Mouse (Mus musculus): ENCODE measurements around the gene Adgrb2.

The Adgrb2 gene

DNA sequence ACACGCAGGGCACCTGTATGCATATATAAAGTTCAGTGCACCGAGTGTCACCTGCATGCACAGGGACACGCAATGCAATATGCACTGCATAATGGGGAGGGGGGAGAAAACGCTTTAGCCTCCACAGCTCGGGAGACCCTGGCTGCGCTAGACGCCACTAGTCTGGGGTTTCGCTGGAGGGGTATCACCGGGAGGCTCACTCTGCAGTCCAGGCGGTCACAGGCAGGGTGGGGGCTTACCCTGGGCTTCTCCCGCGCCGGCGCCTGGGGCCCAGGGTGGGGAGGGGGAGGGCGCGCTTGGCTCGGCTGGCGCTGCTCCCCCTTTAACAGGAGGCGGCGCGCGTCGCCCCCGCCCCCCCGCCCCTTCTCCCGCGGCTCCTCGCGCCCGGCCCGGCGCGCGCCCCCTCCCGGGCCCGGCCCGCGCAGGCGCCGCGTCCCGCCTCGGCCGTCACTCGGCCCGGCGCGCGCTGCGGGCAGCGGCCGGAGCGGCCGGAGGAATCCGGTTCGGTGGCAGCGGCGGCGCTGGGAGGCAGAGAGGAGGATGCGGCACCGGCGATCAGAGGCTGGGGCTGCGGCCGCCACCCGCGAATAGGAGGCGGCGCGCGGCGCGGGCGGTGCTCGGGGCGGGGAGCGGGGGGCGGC, at the start of gene Adgrb2:
Adgrb2 (plus strand) TSS at position 450 of the 641 bp plus-strand sequence.
- no peak for DNase-seq (ENCODE audit: low read depth)

DNA sequence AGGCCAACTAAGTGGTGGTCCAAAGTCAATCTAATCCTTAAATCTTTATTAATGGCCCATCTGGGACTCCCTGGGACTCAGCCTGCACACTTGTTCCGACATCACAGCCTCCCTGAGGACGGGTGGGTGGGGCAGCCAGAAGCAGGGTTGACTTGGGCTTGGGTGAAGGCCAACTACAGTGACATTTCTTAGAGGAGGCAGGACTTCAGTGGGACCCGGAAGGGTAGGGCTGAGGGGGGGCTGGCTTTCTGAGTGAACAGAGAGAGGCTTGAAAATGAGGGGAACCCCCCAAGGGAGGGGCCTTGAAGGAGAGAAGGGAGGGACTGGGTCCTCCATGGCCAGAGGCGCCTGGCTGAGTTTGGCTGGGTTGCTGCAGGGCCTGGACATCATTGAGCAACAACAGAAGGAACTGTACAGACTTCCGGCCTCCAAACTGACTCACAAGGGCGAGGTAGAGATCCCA, 33.3 kb upstream of the Adgrb2 start:
- no peak for DNase-seq (ENCODE audit: low read depth)

DNA sequence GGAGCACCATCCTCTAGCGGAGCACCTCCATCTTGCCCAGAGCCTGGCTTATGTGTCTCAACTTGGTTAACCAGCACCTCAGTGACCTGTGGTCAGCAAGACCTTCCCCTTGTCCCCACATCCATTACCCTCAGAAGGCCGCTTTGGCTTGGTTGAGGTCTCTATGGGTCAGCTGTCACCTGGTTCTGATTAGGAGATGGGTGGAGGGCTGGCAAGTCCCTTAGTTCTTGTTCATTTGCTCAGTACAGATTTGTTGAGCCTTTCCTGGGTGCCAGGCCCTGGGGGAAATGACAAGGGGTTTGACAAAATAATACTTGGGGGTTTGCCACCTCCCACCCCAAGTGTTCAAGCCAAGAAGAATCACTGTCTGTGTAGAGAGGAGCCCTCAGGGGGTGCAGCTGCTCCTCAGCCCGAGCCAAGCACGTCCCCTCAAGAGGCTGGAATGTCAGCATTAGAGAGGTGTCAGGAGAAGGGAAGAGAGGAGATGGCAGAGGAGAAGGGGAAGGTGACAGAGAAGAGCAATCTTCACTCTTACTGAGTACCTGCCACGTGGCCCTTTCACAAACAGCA, 32.3 kb upstream of the Adgrb2 start:
- no peak for DNase-seq (ENCODE audit: low read depth)

DNA sequence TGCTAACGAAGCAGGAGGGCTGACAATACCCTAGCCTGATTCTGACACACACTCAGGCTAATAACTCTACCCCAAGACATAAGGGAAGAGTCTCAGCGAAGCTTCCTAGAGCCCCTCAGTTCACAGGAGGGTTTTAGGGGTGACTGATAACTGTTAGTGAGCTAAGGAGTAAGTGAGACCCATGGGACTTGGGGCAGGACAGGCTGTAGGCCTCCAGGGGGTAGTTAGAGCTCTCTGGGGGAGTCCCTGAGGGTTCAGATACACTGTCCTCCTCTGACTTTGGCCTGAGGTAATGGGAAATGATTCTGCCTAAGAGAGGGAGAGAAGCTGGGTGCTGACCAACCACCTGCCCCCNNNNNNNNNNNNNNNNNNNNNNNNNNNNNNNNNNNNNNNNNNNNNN, 30.1 kb upstream of the Adgrb2 start:
- no peak for DNase-seq (ENCODE audit: low read depth)

DNA sequence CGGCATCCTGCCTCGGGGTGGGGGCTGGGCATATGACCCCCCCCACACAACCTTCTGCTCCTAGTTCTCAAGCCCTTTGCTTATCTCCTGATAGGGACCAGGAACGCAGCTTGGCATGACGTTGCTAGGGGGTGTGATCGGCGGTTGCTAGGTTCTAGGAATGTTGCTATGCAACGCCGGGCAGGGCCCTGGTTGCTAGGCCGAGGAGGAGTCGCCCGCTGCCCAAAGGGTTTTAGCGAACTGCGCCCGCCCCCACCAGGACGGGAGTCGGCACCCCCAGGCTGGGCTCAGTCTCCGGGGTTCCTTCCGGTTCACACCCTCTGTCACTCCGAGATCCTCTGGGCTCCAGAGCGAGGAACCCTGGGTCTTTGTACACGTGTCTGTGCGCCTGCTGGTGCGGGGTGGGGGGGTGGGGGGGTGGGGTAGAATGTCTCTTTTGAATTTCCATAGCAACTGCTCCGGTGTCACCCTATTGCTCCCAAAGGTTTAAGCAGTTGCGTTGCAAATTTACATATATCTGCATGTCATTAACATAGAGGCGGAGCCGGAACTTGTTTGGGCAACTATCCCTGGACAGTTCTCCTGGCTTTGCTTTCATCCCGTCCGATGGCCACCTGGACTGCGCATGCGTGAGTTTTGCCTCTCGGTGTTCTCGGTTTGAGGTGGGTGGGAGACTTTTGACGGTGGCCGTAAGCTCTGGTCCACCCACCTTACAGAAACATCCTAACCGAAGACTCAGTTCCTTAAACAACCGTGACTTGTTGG, 24.3 kb upstream of the Adgrb2 start:
- DNase-seq (ENCODE audit: low read depth), result no peak

DNA sequence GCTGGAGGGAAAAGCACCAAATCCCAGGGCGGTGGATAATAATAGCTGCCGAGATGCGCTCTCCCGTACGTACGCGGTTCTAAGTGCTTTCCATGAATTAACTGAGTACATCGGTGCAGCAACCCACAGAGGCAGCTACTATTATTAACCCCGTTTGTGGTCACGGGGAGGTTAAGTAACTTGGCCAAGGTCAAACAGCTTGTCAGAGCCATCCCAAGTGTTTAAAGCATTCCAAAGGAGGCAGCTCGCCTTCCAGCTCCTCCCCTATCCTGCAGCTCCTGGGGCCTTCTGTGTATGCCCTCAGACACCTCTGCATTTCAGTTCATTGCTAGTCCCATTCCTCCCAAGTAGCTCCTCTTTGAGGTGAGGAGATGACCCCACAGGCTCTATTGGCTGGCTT, 19.4 kb upstream of the Adgrb2 start:
- DNase-seq (ENCODE audit: low read depth), result no peak

DNA sequence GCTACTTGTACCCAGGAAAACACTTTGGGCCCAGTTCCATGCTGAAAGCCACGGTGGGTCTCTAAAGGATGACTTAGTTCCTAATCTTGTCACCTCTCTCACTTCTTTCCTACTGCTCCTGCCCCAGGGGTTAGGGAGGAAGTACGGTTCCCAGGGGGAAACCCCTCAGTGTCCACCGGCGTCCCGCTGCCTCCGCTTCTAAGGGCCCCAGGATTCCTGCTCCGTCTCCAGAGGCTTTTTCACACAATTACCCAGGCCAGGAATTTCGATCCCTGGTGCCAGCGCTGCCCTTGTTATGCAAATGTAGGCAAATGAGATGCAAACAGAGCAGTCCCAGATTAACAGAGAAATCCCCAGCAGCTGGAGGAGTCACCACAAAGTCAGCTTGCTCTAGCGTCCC, 18.5 kb upstream of the Adgrb2 start:
- DNase-seq (ENCODE audit: low read depth), result no peak

DNA sequence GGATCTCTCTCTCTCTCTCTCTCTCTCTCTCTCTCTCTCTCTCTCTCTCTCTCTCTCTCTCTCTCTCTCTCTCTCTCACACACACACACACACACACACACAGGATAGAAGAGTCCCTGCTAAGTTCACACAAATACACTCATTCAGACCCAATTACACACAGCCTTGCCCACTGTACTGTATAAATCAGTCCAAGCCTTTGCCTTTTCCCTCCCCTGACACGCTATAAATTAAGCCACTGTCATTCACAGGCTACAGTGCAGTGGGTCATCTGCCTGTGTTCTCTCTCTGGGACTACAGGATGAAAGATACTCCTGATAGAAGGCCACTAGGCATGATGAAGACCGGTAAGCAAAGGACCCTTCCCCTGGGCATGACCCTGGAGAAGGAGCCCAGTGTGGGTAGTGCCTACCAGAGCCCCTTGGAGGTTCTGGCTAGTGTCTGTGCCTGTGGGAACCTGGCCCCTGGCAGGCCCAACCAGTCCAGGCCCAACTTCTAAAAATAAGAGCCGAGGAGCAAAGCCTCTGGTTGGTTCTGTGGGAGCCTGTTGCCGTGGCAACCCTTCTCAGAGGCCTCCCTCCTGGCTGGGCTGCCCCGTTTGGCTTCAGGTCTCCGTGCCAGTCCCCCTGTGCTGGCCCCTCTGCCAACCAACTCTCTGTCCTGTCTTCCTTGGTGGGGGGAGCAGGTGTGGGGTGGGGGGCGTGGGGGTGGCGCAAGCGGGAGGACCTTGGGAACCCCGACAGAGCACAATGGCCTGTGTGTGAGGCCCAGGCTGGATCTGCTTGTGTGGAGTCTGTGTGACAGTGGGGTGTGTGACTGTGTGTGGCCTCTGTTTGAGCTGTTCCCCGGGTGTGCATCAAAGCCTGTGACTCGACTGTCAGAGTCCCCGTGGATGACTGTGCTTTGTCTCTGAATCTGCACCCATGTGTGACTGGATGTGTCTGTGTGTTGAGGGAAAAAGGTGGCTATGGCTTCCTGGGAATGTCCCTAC, 17.4 kb upstream of the Adgrb2 start:
- no peak for DNase-seq (ENCODE audit: low read depth)

DNA sequence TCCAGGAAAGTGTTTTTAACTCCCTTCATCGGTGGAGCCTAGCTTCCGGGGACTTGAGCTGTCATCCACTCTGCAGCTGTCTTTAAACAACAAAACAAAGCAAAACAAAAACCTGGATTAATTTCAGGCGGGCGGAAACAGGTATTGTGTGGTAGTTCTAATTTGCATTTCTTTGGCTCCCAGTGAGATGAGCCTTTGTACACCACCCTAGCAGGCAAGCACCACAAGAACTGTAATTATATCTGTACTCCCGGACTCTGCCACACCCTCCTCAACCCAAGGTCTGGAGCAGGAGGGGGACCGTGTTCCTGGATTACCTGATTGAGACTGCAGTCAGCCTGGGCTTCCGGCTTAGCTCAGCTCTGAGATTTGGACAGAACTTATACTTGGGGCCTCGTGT, 14.5 kb upstream of the Adgrb2 start:
- no peak for DNase-seq (ENCODE audit: low read depth)

DNA sequence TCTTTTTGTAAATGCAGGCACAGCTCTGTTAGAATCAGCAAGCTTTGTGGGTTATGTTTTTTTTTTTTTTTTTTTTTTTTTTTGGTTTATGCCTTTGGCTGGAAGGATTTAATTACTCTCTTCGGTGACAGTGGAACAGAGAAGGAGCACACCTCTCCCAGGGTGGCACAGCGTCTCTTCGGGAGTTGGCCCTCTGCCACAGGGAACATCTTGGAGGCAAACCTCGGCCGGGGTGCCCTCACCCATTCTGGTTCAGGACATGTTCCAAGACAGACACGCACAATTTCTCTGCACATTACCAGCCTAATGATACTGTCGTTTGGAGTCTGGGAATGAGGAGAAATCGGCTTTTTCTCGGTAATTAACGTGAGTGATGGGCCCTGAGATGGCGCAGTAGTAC, 13.8 kb upstream of the Adgrb2 start:
- no peak for DNase-seq (ENCODE audit: low read depth)

DNA sequence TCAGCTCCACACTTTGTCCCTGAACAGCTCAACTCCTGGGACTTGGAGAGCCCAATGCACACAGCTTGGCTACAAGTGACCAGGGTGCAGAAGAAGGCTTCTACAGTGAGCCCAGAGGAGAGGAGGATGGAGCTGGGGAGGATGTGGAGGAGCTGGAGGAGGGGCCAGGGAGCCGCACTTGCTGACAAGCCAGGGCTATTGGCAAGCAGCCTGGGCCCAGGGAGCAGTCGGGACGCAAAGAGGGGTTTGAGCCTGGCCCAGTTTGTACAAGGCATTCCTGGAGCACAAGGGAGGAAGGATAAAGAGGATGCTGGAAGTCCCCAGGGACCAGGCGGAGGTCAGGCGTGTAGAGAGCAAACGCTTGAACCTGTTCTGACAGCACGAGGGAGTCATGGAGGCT, 12.7 kb upstream of the Adgrb2 start:
- no peak for DNase-seq (ENCODE audit: low read depth)

DNA sequence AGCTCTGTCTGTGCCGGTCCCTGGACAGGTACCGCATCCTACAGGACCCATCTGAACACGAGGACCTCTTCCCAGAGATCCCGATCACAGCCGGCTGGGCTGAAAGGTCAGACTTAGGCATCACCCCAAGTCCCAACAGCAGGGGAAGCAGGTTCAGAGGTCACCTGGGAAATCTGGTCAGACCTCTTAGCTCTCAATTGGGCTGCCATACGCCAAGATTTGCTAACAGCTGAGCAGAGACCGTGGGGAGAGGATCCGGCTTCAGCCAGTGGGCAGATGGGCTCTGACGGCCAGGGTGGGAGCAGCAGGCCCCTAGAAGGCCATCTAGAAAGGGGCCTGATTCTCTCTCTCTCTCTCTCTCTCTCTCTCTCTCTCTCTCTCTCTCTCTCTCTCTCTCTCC, 10.4 kb upstream of the Adgrb2 start:
- DNase-seq (ENCODE audit: low read depth), result no peak

DNA sequence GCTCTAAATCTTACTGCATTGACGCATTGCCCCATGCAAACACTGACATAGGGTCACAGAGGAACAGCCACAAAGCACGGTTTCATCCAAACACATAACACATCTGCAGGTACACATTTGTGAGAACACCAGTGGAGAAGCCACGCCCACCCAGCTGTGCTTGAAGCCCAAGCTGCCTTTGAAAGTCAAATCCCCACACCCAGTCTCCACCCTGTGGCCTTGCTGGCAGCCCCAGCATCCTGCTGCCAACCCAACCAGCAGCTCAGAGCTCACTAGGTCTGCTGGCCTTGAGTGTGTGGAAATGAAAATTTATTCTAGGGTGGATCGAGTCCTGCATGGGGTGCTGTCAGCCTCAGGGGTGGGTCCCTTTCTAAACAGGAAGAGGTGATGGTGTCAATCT, 7.4 kb upstream of the Adgrb2 start:
- no peak for DNase-seq (ENCODE audit: low read depth)

DNA sequence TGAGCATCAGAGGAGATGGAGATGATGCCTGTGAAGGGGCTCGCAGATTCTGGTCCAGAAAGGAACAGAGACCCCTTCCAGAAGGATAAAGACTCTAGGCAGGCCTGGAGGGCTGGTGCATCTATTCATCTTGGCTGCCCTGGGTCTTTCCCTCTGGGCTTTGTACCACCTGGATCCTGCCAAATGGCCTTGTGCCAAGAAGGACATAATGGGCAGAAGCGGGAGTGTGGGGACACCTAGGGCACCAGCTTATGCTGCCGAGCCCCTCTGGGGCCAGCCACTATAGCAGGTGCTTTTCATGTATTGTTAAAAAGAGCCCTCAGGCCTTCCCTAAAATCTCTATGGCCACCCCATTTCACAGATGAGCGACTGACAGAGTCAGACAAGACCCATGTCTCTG, 6.4 kb upstream of the Adgrb2 start:
- DNase-seq (ENCODE audit: low read depth), result no peak

DNA sequence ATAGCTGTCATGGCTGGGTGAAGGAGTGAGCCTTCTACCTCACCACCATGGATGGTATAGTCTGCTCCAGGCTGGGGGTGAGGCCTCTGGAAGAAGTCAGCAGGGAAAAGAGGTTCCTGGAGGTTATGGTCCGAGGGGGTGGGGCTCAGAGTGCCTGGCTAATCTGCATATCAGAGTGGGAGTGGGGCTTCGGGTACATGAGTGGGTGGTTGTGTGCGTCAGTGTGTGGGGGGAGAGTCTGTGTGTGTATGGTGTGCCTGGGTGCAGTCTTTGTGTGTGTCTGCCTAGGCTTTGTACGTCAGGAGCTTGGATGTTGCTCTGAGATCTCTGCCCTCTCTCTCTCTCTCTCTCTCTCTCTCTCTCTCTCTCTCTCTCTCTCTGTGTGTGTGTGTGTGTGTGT, 5.7 kb upstream of the Adgrb2 start:
- no peak for DNase-seq (ENCODE audit: low read depth)

DNA sequence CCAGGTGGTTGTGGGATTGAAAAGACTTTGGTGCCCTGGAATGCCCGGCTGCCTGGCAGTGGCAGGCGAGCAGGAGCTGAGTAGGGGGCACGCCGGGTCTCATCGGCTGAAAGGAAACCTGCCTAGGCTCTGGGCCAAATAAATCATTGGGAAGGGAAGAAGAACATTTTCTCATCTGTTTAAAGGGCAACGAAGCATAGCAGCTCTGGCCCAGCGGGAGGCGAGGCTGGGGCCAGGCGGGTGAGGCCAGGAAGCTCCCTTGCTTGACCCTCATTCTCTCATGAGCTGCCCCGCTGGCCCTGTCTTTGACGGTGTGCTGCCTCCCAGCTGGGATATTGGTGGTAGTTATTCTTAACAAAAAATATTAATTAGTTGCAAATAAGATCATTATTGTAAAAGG, 3.0 kb upstream of the Adgrb2 start:
- DNase-seq (ENCODE audit: low read depth), result no peak

DNA sequence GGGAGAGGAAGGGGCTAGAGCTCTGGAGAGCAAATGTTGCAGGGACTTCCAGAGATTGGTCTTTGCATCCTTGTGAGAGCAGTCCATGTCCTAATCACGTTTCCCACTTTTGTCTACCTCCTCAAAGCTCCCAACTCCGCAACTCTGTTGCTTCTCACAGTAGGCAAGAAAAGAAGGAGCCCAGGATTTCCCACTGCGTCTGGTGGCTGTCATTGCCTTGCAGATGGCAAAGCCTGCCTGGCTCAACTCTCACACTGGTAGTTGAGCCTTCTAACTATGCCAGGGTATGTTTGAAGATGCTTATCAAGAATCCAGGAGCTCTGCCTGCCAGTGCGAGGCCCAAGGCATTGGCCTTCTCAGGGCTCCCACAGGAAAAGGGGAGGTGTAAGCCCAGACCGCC, 1.6 kb upstream of the Adgrb2 start:
- DNase-seq (ENCODE audit: low read depth), result no peak

DNA sequence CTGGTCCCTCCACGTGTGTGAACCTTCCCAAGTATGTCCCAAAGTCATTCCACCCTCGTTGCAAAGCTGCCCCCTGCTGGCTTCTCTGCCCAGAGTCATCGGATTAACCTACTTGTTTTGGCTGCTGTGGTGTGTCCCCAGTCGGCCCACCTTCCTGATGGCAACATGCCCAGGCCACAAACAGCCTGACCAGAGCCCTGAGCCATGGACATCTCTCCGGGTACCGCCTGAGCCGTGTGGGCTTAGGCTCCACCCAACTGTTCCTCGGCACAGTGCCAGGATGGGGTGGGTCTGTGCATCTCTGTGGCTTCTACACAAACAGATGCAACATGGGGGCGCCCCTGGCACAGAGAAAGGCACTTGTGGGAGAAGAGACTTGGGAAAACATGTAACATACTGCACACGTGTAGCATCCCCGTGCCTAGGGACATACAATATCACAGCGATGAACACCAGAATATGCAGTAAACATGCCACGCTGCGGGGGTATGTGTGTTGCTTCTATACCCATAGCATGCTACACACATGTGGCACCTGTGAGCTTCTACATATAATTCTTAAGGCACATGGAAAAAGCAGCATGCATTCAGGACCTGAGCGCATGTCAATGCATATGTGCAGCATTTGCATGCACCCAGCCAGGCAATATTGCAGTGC, 778 bp upstream of the Adgrb2 start:
- no peak for DNase-seq (ENCODE audit: low read depth)

DNA sequence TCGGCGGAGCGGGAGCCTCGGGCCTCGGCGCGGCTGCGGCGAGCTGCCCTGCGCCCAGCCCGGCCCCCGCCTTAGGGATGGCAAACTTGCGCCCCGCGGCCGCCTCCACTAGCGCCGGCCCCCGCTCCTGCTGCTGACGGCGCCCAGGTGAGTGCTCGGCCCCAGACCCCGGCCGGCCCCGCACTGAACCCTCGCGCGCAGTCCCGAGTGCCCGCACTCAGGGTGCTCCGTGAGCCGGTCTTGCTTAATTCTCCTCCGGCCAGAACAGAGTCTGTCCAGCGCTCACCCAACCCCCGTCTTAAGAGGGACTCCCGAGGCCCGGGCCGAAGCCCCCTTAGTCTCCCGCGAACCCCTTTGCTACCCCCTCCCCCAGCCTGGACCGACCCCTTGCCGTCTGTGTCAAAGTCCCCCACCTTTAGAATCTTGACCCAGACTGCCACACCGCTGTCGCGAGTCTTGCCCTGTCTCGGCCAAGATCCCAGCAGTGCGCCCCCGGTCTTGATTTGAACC, 546 bp downstream of the Adgrb2 start:
- no peak for DNase-seq (ENCODE audit: low read depth)

DNA sequence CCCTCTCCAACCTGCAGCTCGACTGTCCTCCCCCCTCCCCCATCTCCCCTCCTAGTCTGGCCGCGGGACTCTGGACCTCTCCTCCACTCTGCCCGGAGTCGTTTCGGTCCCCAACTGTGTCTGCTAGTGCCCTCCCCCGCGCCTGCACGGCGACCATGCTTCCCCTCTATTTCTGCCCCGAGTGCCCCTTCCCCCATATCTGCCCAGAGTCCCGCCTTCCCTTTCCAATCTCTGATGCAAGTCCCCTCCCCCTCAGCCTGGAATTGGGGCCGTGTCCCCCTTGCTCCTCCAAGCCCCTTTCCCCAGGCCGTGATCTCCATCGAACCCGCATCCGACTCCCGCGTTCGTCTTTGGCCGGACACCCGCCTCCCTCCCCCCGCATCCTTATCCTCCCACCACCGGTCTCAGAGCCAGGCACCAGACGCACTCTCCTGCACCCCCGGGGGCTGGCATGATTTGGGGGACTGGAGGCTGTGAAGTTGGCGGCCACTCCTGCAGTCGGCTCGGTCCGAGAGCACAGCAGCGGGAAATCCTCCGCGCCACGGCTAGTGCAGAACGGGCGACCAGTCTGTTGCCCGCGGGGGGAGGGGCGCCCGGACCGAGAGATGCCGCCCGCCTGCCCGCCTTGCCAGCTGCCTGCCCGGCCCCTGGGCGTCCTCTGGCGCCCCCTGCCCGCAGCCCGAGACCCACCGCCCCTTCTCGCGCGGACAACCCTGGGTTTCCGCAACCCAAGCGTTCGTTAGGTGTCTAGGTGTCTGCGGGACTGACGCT, 1.2 kb downstream of the Adgrb2 start:
- no peak for DNase-seq (ENCODE audit: low read depth)
